Mouse (Mus musculus) left cerebral cortex, postnatal 4 days (tissue): ENCODE measurements at regions not wholly inside any gene's neighbourhood (a gene's known extent, or its start where the extent isn't known, plus 50 kb on each side); places are given as distances from the start of the nearest gene placed in this dataset.
"Not testable (repeated sequence)": the region's sequence is repeated elsewhere in the genome, so short reads cannot be mapped to it uniquely, and the experiment has no call there.

Experiments used
- DNase-seq: peaks from one replicate; pipeline ENCODE4 v3.0.0-alpha.2; 2022
- intact Hi-C: fragments of 180-260 bp; cut with DNase I; formaldehyde crosslinking; loops from one replicate; pipeline ENCODE4 v1.15.1; 2025

- DNase-seq, intact Hi-C loops: not testable (repeated sequence)
These were observed 166.0 kb upstream of the Gm5538 start for GRCm38 (mm10) chr3:59563486-59564006.

- DNase-seq, result no peak
- intact Hi-C loops, result no loop called here
These were observed 187.0 kb upstream of the Gm5538 start for GRCm38 (mm10) chr3:59542621-59543020.

- intact Hi-C loops, DNase-seq: not testable (repeated sequence)
These were observed 189.0 kb upstream of the Gm5538 start for GRCm38 (mm10) chr3:59540547-59540946.

- intact Hi-C loops, DNase-seq: not testable (repeated sequence)
These were observed 189.7 kb upstream of the Gm5538 start for GRCm38 (mm10) chr3:59539893-59540292.

- intact Hi-C loops, result no loop called here
- no peak for DNase-seq
These were observed 187.2 kb upstream of the Igsf10 start for GRCm38 (mm10) chr3:59531311-59531834.

- DNase-seq, result no peak
- intact Hi-C loops, result no loop called here
These were observed 186.6 kb upstream of the Igsf10 start for GRCm38 (mm10) chr3:59530592-59531310.

- intact Hi-C loops, result no loop called here
These were observed 176.6 kb upstream of the Igsf10 start for GRCm38 (mm10) chr3:59520766-59521165.

GRCm38 (mm10) chr3:59478095-59478494 is 133.9 kb upstream of the Igsf10 start:
- intact Hi-C loops, result no loop called here
- peak; percentile 4 for DNase-seq

More at GRCm38 (mm10) chr3:59520766-59521165, 176.6 kb upstream of the Igsf10 start:
- DNase-seq, result no peak

GRCm38 (mm10) chr3:59477441-59478061 is 133.4 kb upstream of the Igsf10 start:
- intact Hi-C loops, result no loop called here
- no peak for DNase-seq

- intact Hi-C loops, result no loop called here
- DNase-seq, result no peak
These were observed 124.8 kb upstream of the Igsf10 start for GRCm38 (mm10) chr3:59468956-59469355.

GRCm38 (mm10) chr3:59462341-59463158 is 118.4 kb upstream of the Igsf10 start:
- intact Hi-C loops, result no loop called here
- no peak for DNase-seq

- no peak for DNase-seq
- intact Hi-C loops, result no loop called here
These were observed 112.7 kb upstream of the Igsf10 start for GRCm38 (mm10) chr3:59456938-59457337.

- intact Hi-C loops, result no loop called here
- DNase-seq, result no peak
These were observed 106.9 kb upstream of the Igsf10 start for GRCm38 (mm10) chr3:59451084-59451483.

GRCm38 (mm10) chr3:59423621-59424020 is 79.4 kb upstream of the Igsf10 start:
- intact Hi-C loops, result no loop called here
- DNase-seq, result no peak

- no peak for DNase-seq
- intact Hi-C loops, result no loop called here
These were observed 64.9 kb upstream of the Igsf10 start for GRCm38 (mm10) chr3:59409131-59409530.

GRCm38 (mm10) chr3:59406035-59406434 is 61.8 kb upstream of the Igsf10 start:
- intact Hi-C loops, result no loop called here
- peak; percentile 72 for DNase-seq

GRCm38 (mm10) chr3:59401856-59402255 is 57.7 kb upstream of the Igsf10 start:
- intact Hi-C loops, result no loop called here
- peak; percentile 69 for DNase-seq

- DNase-seq, result no peak
- intact Hi-C loops, result no loop called here
These were observed 57.2 kb upstream of the Igsf10 start for GRCm38 (mm10) chr3:59401425-59401824.
